Mouse (Mus musculus) midbrain, embryonic 14.5 days (tissue): ENCODE results near the gene Ms4a1. TPM values are rescaled to one million over a fixed set of nuclear protein-coding genes. Genes with fewer than 3 reads are reported as not detected.

Source experiments
- ATAC-seq: fragments of 200-750 bp; cut with Nextera tagmentation; 2 replicates; pipeline ENCODE4 v1.8.0; 2017; ENCODE audit warnings: moderate number of reproducible peaks, moderate library complexity; ENCODE audit not compliant: low FRiP score, low TSS enrichment
- DNase-seq: peaks from one replicate; pipeline ENCODE4 v3.0.0-alpha.2; 2015
- H3K27ac ChIP-seq: fragments of 300-500 bp; sonication (generic); replicated peaks from 2 replicates; pipeline ENCODE4 v1.5.1; 2014; ENCODE audit warnings: mild to moderate bottlenecking, low read depth, low read length, moderate library complexity
- H3K27me3 ChIP-seq: fragments of 300-500 bp; sonication (generic); 2 replicates; pipeline ENCODE4 v1.6.1; 2014; ENCODE audit warnings: low read length, control low read depth, mixed read lengths; ENCODE audit not compliant: control insufficient read depth, insufficient read depth
- H3K36me3 ChIP-seq: fragments of 300-500 bp; sonication (generic); 2 replicates; pipeline ENCODE4 v1.6.1; 2014; ENCODE audit warnings: low read length, control low read depth; ENCODE audit not compliant: control insufficient read depth, insufficient read depth
- H3K4me1 ChIP-seq: fragments of 300-500 bp; sonication (generic); 2 replicates; pipeline ENCODE4 v1.6.1; 2014; ENCODE audit warnings: mild to moderate bottlenecking, antibody characterized with exemption, low read length, control low read depth; ENCODE audit not compliant: control insufficient read depth, insufficient read depth
- H3K4me2 ChIP-seq: fragments of 300-500 bp; sonication (generic); 2 replicates; pipeline ENCODE4 v1.6.1; 2014; ENCODE audit warnings: mild to moderate bottlenecking, low read length, moderate library complexity
- H3K4me3 ChIP-seq: fragments of 300-500 bp; sonication (generic); replicated peaks from 2 replicates; pipeline ENCODE4 v1.5.1; 2014; ENCODE audit warnings: low read depth, low read length
- H3K9ac ChIP-seq: fragments of 300-500 bp; sonication (generic); replicated peaks from 2 replicates; pipeline ENCODE4 v1.6.1; 2014; ENCODE audit warnings: mild to moderate bottlenecking, low read length, moderate library complexity
- H3K9me3 ChIP-seq: fragments of 300-500 bp; sonication (generic); 2 replicates; pipeline ENCODE4 v1.6.1; 2016; ENCODE audit warnings: low read length, control low read depth, mixed read lengths; ENCODE audit not compliant: control insufficient read depth
- WGBS: fragments of 180-500 bp; shearing (Covaris S2); extraction: QIAGEN DNeasy Blood & Tissue Kit; methylation state at CpG from one replicate; pipeline ENCODE4 v1.1.7; 2014; 5-methylcytosine and 5-hydroxymethylcytosine counted together
- polyA plus RNA-seq: library from polyadenylated mRNA; unstranded; fragments of >200 nt; fragmentation: Nextera tagmentation; extraction: Ambion mirVana; gene quantifications from 2 replicates; pipeline ENCODE4 v1.2.1, GENCODE M21; 2014

Ms4a1 gene
- polyA plus RNA-seq, 1 experiment from 2014 or later: not detected

- no peaks in the 10 kb centered on the region for H3K4me1 ChIP-seq
- H3K27ac ChIP-seq: no peak overlapping the region
- WGBS: 73% methylated on average over 5 of the region's 5 CpGs
- H3K4me3 ChIP-seq: no peak overlapping the region
- ATAC-seq (no peak), DNase-seq (no peak)
- H3K27me3 ChIP-seq: no peaks in the 10 kb centered on the region
- no peaks in the 10 kb centered on the region for H3K36me3 ChIP-seq
- H3K4me2 ChIP-seq: no peak overlapping the region
- H3K9me3 ChIP-seq: no peaks in the 10 kb centered on the region
- no peak overlapping the region for H3K9ac ChIP-seq
Measured at GRCm38 (mm10) chr19:11234921-11235735, 30.9 kb downstream of the Ms4a1 start.

- no peak overlapping the region for H3K27ac ChIP-seq
- WGBS: 84% methylated on average over 5 of the region's 5 CpGs
- DNase-seq (no peak), ATAC-seq (no peak)
- no peak overlapping the region for H3K9ac ChIP-seq
- H3K4me2 ChIP-seq: no peak overlapping the region
- no peak overlapping the region for H3K4me3 ChIP-seq
- no peaks in the 10 kb centered on the region for H3K27me3 ChIP-seq
- no peaks in the 10 kb centered on the region for H3K36me3 ChIP-seq
- no peaks in the 10 kb centered on the region for H3K4me1 ChIP-seq
- H3K9me3 ChIP-seq: no peaks in the 10 kb centered on the region
Measured at GRCm38 (mm10) chr19:11234244-11234643, 31.8 kb downstream of the Ms4a1 start.

GRCm38 (mm10) chr19:11232348-11232747, 33.7 kb downstream of the Ms4a1 start, which contains the start of gene Ms4a12:
Gene Ms4a12 (minus strand): TSS chr19:11232448.
- H3K36me3 ChIP-seq: no peaks in the 10 kb centered on the region
- H3K4me2 ChIP-seq: no peak within 1 kb of the TSS
- no peaks in the 10 kb centered on the region for H3K4me1 ChIP-seq
- no peak within 1 kb of the TSS for H3K9ac ChIP-seq
- ATAC-seq: no peak
- no peak within 1 kb of the TSS for H3K4me3 ChIP-seq
- no peak for DNase-seq
- H3K27me3 ChIP-seq: no peaks in the 10 kb centered on the region
- H3K27ac ChIP-seq: no peak within 1 kb of the TSS
- WGBS: 83% methylated on average over 5 of the region's 5 CpGs
- H3K9me3 ChIP-seq: no peaks in the 10 kb centered on the region

Other genes starting within 250 kb of the Ms4a1 start
- not detected in 2 replicates for gene Ms4a18, start 248.2 kb downstream of the Ms4a1 start, polyA plus RNA-seq
- not detected in 2 replicates for gene Ms4a8a, start 185.1 kb downstream of the Ms4a1 start, polyA plus RNA-seq
- not detected in 2 replicates for gene 1700017D01Rik, start 135.4 kb downstream of the Ms4a1 start, polyA plus RNA-seq
- gene 1700025F22Rik, start 100.9 kb downstream of the Ms4a1 start, polyA plus RNA-seq: not detected in 2 replicates
- not detected in 2 replicates for gene Ms4a13, start 69.5 kb downstream of the Ms4a1 start, polyA plus RNA-seq
- gene Ms4a12, start 33.8 kb downstream of the Ms4a1 start, polyA plus RNA-seq: not detected in 2 replicates
- gene Ms4a5, start 17.6 kb upstream of the Ms4a1 start, polyA plus RNA-seq: not detected in 2 replicates
- not detected in 2 replicates for gene Ms4a14, start 48.2 kb upstream of the Ms4a1 start, polyA plus RNA-seq
- gene Ms4a7, start 69.9 kb upstream of the Ms4a1 start, polyA plus RNA-seq: 2.6 TPM in 1 of 2 replicates, not detected in the other
- gene Ms4a4a, start 109.3 kb upstream of the Ms4a1 start, polyA plus RNA-seq: 1.6 TPM in 1 of 2 replicates, not detected in the other
- gene Ms4a4c, start 138.5 kb upstream of the Ms4a1 start, polyA plus RNA-seq: 2.7 TPM in 1 of 2 replicates, not detected in the other
- not detected in 2 replicates for gene Ms4a4b, start 177.3 kb upstream of the Ms4a1 start, polyA plus RNA-seq
- 0.43 and 4.4 TPM in 2 replicates for gene Ms4a6c, start 203.1 kb upstream of the Ms4a1 start, polyA plus RNA-seq
- not detected in 2 replicates for gene Gm8369, start 219.7 kb upstream of the Ms4a1 start, polyA plus RNA-seq